Mouse (Mus musculus): ENCODE measurements around the gene Gpc6. TPM values are rescaled to one million over a fixed set of nuclear protein-coding genes. Genes with fewer than 3 reads are reported as not detected.

Gpc6 gene
- total and polyA plus RNA-seq, 3 experiments = 4.6 to 10.3 (median 8.0) TPM

DNA sequence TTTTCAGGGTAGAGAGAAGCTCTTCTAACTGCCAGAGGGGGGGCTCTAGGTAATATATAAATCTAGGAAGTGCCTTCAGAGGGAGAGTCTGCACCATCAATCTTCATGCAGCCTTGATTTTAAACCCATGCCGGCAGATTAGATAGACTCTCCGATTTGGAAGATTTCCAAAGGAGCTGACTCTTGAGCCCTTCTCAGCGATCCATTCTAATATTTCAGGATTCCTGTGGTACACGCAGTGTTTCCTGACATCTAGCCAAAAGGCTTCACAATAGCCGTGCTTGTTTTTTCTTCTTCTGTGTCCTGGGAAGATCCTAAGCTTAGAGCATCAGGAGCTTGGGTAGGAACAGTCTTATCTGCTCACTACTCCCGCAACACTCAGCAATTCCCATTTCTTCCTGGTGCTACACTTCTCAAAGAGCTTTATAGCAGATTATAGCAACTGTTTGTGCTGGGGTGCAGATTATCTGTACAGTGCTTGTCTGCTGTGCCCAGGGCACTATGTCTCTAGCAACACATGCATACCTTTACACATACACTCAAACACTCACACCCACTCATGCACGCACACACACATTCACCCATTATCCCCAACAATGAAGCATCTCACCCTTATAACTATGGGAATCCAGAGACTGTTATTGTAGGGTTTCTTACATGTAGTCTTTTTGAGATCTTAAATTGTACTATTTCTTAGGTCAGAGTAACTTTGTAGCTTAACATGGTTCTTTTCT is 3.8 kb downstream of the Gpc6 start:
- no peak for DNase-seq
- Histone ChIP-seq H3K9ac (ENCODE audit: low read depth, low read length) (no peak overlapping the region), H3K27me3 (ENCODE audit: control insufficient read depth, insufficient read depth, low read length) (no peaks in the 10 kb centered on the region), H3K36me3 (ENCODE audit: control insufficient read depth, insufficient read depth, low read length) (no peaks in the 10 kb centered on the region), H3K4me1 (ENCODE audit: control insufficient read depth, insufficient read depth, low read length) (no peaks in the 10 kb centered on the region; the same call in 1 of the 2 replicates), H3K4me3 (peak overlapping the region; percentile 3; the same call in 1 of the 2 replicates), H3K79me2 (replicated peaks; ENCODE audit: control insufficient read depth, insufficient read depth, low read length) (no peaks in the 10 kb centered on the region), H3K27ac (no peak overlapping the region)
- 35% methylated on average over 7 of the region's 7 CpGs for WGBS
- no peak for TF ChIP-seq CTCF (IDR thresholded peaks at IDR 0.05)
- TF ChIP-seq POLR2A (IDR thresholded peaks at IDR 0.05; ENCODE audit: insufficient read depth, low read depth, low read length) = no peak
- TF ChIP-seq EP300 (IDR thresholded peaks at IDR 0.05; ENCODE audit: insufficient read depth, low read depth, low read length) = no peak
- intact Hi-C loops (cut with DNase I) = loop anchor here (10.0 kb wide), 1 partner anchor 196 kb away; no protein-coding TSS in a partner anchor

DNA sequence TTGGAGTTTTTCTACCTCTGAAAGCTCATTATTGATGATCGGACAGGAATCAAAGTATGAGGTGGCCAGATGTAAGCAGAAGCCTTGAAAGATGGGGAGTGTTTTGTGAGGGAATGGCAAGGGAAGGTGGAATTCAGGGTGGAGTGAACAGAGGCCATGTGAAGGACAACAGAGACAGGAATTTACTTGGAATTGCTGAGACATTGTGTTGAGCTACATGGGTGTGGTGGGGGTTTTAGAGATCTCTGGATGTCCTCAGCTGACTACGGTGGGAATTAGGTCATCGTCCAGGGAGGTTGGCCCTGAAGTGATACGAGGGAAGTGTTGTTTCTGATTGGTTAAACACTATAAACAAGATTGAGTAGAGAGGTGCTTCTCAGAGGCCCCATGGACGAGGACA is 8.7 kb downstream of the Gpc6 start:
- Histone ChIP-seq H3K36me3 (ENCODE audit: control insufficient read depth, insufficient read depth, low read length) (no peaks in the 10 kb centered on the region), H3K4me1 (ENCODE audit: control insufficient read depth, insufficient read depth, low read length) (no peaks in the 10 kb centered on the region; the same call in 1 of the 2 replicates), H3K79me2 (replicated peaks; ENCODE audit: control insufficient read depth, insufficient read depth, low read length) (no peaks in the 10 kb centered on the region), H3K27me3 (ENCODE audit: control insufficient read depth, insufficient read depth, low read length) (no peaks in the 10 kb centered on the region), H3K4me3 (no peak overlapping the region), H3K27ac (no peak overlapping the region), H3K9ac (ENCODE audit: low read depth, low read length) (no peak overlapping the region)
- no peak for DNase-seq
- intact Hi-C loops (cut with DNase I) = no loop called here
- WGBS = 41% methylated on average over 5 of the region's 5 CpGs
- no peak for TF ChIP-seq POLR2A (IDR thresholded peaks at IDR 0.05; ENCODE audit: insufficient read depth, low read depth, low read length)

DNA sequence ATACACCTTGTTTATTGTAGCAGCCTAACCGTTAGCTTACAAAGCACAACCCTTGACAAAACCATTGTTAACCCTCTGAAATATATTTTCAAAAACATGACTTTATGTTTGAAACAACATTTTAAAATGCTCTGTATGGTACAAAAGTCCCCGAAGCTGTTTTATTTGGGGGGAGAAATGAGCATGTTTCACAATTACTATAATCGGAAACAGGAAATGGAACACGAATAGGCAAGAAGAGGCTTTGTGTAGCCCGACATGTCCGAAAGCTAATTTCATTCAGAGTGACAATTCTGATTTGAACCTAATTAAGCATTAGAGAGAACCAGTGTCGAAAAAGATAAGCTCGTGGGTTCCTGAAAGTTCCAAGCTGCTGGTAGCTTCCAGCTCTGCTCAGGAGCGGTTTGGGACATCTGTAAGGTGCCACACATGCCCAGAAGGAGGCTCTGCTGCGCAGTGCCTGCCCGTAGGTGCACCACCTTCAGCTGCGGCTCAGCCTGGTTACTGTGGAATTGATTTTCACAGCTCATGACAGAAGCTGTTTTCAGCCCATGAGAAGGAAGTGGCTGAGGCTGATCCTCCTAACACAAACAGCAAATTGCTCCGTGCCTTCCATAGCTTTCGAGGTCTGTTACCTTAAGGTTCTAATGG is 12.9 kb downstream of the Gpc6 start:
- TF ChIP-seq POLR2A (IDR thresholded peaks at IDR 0.05; ENCODE audit: insufficient read depth, low read depth, low read length) (no peak), EP300 (IDR thresholded peaks at IDR 0.05; ENCODE audit: insufficient read depth, low read depth, low read length) (no peak), CTCF (IDR thresholded peaks at IDR 0.05) (peak; percentile 35)
- WGBS = 57% methylated on average over 14 of the region's 14 CpGs
- Histone ChIP-seq H3K4me3 (no peak overlapping the region), H3K4me1 (ENCODE audit: control insufficient read depth, insufficient read depth, low read length) (no peaks in the 10 kb centered on the region), H3K36me3 (ENCODE audit: control insufficient read depth, insufficient read depth, low read length) (no peaks in the 10 kb centered on the region), H3K9ac (ENCODE audit: low read depth, low read length) (no peak overlapping the region), H3K27ac (no peak overlapping the region), H3K27me3 (ENCODE audit: control insufficient read depth, insufficient read depth, low read length) (no peaks in the 10 kb centered on the region), H3K79me2 (replicated peaks; ENCODE audit: control insufficient read depth, insufficient read depth, low read length) (no peaks in the 10 kb centered on the region)
- intact Hi-C loops (cut with DNase I) = no loop called here
- DNase-seq = no peak

DNA sequence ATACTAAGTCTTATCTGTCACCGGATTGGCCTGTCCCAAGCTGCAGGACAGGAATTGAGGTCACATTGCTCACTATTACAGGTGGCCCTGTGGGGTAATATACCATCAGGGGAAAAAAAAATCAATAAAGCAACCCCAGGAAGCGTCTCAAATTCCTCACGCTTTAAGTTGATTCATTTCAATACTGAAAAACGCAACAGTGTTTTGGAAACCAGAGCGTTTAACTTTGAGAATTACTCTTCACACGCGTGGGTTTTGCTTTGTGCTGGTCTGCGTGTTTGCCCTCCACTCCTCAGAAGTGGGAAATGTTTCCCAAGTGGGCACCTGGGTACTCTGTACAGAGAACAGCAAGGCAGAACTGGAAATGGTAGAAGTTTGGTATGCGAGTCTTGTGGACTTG is 13.6 kb downstream of the Gpc6 start:
- Histone ChIP-seq H3K4me1 (ENCODE audit: control insufficient read depth, insufficient read depth, low read length) (no peaks in the 10 kb centered on the region), H3K27me3 (ENCODE audit: control insufficient read depth, insufficient read depth, low read length) (no peaks in the 10 kb centered on the region), H3K4me3 (no peak overlapping the region), H3K36me3 (ENCODE audit: control insufficient read depth, insufficient read depth, low read length) (no peaks in the 10 kb centered on the region), H3K79me2 (replicated peaks; ENCODE audit: control insufficient read depth, insufficient read depth, low read length) (no peaks in the 10 kb centered on the region), H3K27ac (no peak overlapping the region), H3K9ac (ENCODE audit: low read depth, low read length) (no peak overlapping the region)
- no peak for DNase-seq
- intact Hi-C loops (cut with DNase I) = no loop called here
- TF ChIP-seq CTCF (IDR thresholded peaks at IDR 0.05) = no peak
- 91% methylated on average over 9 of the region's 9 CpGs for WGBS

DNA sequence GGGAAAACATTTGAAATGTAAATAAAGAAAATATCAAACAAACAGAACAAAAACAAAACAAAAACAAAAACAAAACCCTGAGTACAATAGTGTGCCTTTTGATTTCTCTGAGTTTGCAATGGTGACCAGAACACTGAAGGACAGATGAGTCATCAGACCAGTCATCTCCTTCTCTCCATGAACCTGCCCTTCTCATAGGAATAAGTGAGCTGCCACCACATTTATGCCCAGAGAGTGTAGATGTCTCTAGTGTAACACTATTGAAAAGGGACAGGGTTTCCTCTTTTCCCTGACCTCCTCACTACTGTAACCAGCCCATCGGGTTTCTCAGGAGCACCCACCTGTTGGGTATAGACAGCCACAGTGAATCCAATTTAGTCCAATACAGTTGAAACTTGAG is 14.4 kb downstream of the Gpc6 start:
- 89% methylated on average over 1 of the region's 1 CpGs for WGBS
- H3K4me3 ChIP-seq = no peak overlapping the region
- no peak overlapping the region for H3K9ac ChIP-seq (ENCODE audit: low read depth, low read length)
- no peaks in the 10 kb centered on the region for H3K36me3 ChIP-seq (ENCODE audit: control insufficient read depth, insufficient read depth, low read length)
- H3K27me3 ChIP-seq (ENCODE audit: control insufficient read depth, insufficient read depth, low read length) = no peaks in the 10 kb centered on the region
- intact Hi-C loops (cut with DNase I) = no loop called here
- no peaks in the 10 kb centered on the region for H3K79me2 ChIP-seq (replicated peaks; ENCODE audit: control insufficient read depth, insufficient read depth, low read length)
- TF ChIP-seq CTCF (IDR thresholded peaks at IDR 0.05) (no peak), POLR2A (IDR thresholded peaks at IDR 0.05; ENCODE audit: insufficient read depth, low read depth, low read length) (no peak), EP300 (IDR thresholded peaks at IDR 0.05; ENCODE audit: insufficient read depth, low read depth, low read length) (no peak)
- DNase-seq = no peak
- no peak overlapping the region for H3K27ac ChIP-seq
- peaks cover 2% of the 10 kb centered on the region; the same call in 1 of the 2 replicates for H3K4me1 ChIP-seq (ENCODE audit: control insufficient read depth, insufficient read depth, low read length)

DNA sequence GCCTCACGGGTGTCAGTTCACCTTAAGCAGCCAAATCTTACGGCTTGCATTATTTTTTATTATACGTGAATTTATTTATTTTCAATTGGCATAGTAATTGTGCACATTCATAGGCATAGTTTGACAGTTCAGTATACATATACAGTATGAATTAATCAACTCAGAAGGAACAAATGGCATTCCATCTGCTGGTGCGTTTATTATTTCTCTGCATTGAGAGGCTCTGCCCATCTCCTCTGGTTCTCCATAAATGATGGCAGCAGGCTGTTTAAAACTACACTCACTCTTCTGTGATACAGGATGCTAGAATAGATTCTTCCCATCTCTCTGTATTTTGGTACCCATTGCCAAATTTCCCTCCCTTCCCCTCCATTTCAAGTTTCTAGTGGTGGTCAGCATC is 16.7 kb downstream of the Gpc6 start:
- intact Hi-C loops (cut with DNase I) = no loop called here
- no peak for DNase-seq
- H3K9ac ChIP-seq (ENCODE audit: low read depth, low read length) = no peak overlapping the region
- no peak overlapping the region for H3K27ac ChIP-seq
- WGBS = 94% methylated on average over 4 of the region's 4 CpGs
- H3K4me1 ChIP-seq (ENCODE audit: control insufficient read depth, insufficient read depth, low read length) = peaks cover 2% of the 10 kb centered on the region; the same call in 1 of the 2 replicates
- TF ChIP-seq POLR2A (IDR thresholded peaks at IDR 0.05; ENCODE audit: insufficient read depth, low read depth, low read length) (no peak), EP300 (IDR thresholded peaks at IDR 0.05; ENCODE audit: insufficient read depth, low read depth, low read length) (no peak), CTCF (IDR thresholded peaks at IDR 0.05) (no peak)
- H3K27me3 ChIP-seq (ENCODE audit: control insufficient read depth, insufficient read depth, low read length) = no peaks in the 10 kb centered on the region
- no peaks in the 10 kb centered on the region for H3K36me3 ChIP-seq (ENCODE audit: control insufficient read depth, insufficient read depth, low read length)
- no peaks in the 10 kb centered on the region for H3K79me2 ChIP-seq (replicated peaks; ENCODE audit: control insufficient read depth, insufficient read depth, low read length)
- no peak overlapping the region for H3K4me3 ChIP-seq
